Mouse (Mus musculus) ES-Bruce4 (cell line): ENCODE data around the gene Slc6a11.

ENCODE experiments used
- CTCF ChIP-seq: IDR thresholded peaks from one replicate; pipeline ENCODE4 v1.8.1; 2011; ENCODE audit warnings: low read depth, low read length
- EP300 ChIP-seq: IDR thresholded peaks from 2 replicates; pipeline ENCODE4 v1.6.1; 2011; ENCODE audit warnings: low read depth, low read length; ENCODE audit not compliant: insufficient read depth
- POLR2A ChIP-seq: IDR thresholded peaks from one replicate; pipeline ENCODE4 v1.8.1; 2011; ENCODE audit warnings: low read length; ENCODE audit not compliant: insufficient read depth

- TF ChIP-seq CTCF, result no peak
- no peak for TF ChIP-seq POLR2A
- no peak for TF ChIP-seq EP300
These were observed 43.5 kb downstream of the Slc6a11 start for GRCm38 (mm10) chr6:114174398-114175140.
